Mouse (Mus musculus): ENCODE measurements around the gene Ptp4a2. TPM values are rescaled to one million over a fixed set of nuclear protein-coding genes. Genes with fewer than 3 reads are reported as not detected.

Gene Ptp4a2
- polyA plus RNA-seq, 1 experiment: 407 TPM

GRCm38 (mm10) chr4:129878656-129879145 lies 67.7 kb downstream of the Ptp4a2 start:
- Histone ChIP-seq H3K36me3 (ENCODE audit: control insufficient read depth, insufficient read depth, low read length, poor library complexity, severe bottlenecking) (no peaks in the 10 kb centered on the region), H3K27me3 (ENCODE audit: control insufficient read depth, insufficient read depth, low read length, poor library complexity, severe bottlenecking) (no peaks in the 10 kb centered on the region), H3K4me1 (ENCODE audit: control insufficient read depth, insufficient read depth, low read length) (no peaks in the 10 kb centered on the region), H3K9me3 (replicated peaks; ENCODE audit: control insufficient read depth, insufficient read depth, low read length, poor library complexity, severe bottlenecking) (no peaks in the 10 kb centered on the region), H3K9ac (ENCODE audit: low read depth, poor library complexity, severe bottlenecking) (no peak overlapping the region), H3K27ac (ENCODE audit: insufficient read depth, low read length) (no peak overlapping the region), H3K4me3 (ENCODE audit: low read depth, low read length) (no peak overlapping the region)
- TF ChIP-seq CTCF (IDR thresholded peaks at IDR 0.05; ENCODE audit: low read depth, low read length) (no peak), EP300 (IDR thresholded peaks at IDR 0.05; ENCODE audit: insufficient read depth, low read depth, low read length) (no peak), POLR2A (IDR thresholded peaks at IDR 0.05; ENCODE audit: insufficient read depth, low read length) (no peak)

GRCm38 (mm10) chr4:129879206-129879780 lies 68.3 kb downstream of the Ptp4a2 start:
- no peaks in the 10 kb centered on the region for H3K4me1 ChIP-seq (ENCODE audit: control insufficient read depth, insufficient read depth, low read length)

GRCm38 (mm10) chr4:129880615-129881014 lies 69.6 kb downstream of the Ptp4a2 start:
- no peaks in the 10 kb centered on the region for H3K4me1 ChIP-seq (ENCODE audit: control insufficient read depth, insufficient read depth, low read length)
- no peaks in the 10 kb centered on the region for H3K36me3 ChIP-seq (ENCODE audit: control insufficient read depth, insufficient read depth, low read length, poor library complexity, severe bottlenecking)
- H3K9me3 ChIP-seq (replicated peaks; ENCODE audit: control insufficient read depth, insufficient read depth, low read length, poor library complexity, severe bottlenecking): no peaks in the 10 kb centered on the region
- no peak overlapping the region for H3K27ac ChIP-seq (ENCODE audit: insufficient read depth, low read length)
- H3K27me3 ChIP-seq (ENCODE audit: control insufficient read depth, insufficient read depth, low read length, poor library complexity, severe bottlenecking): no peaks in the 10 kb centered on the region
- no peak overlapping the region for H3K9ac ChIP-seq (ENCODE audit: low read depth, poor library complexity, severe bottlenecking)
- no peak for TF ChIP-seq CTCF (IDR thresholded peaks at IDR 0.05; ENCODE audit: low read depth, low read length)
- TF ChIP-seq EP300 (IDR thresholded peaks at IDR 0.05; ENCODE audit: insufficient read depth, low read depth, low read length): no peak
- TF ChIP-seq POLR2A (IDR thresholded peaks at IDR 0.05; ENCODE audit: insufficient read depth, low read length): no peak
- no peak overlapping the region for H3K4me3 ChIP-seq (ENCODE audit: low read depth, low read length)

More at GRCm38 (mm10) chr4:129879206-129879780, 68.3 kb downstream of the Ptp4a2 start:
- TF ChIP-seq POLR2A (IDR thresholded peaks at IDR 0.05; ENCODE audit: insufficient read depth, low read length): no peak
- no peak for TF ChIP-seq EP300 (IDR thresholded peaks at IDR 0.05; ENCODE audit: insufficient read depth, low read depth, low read length)
- TF ChIP-seq CTCF (IDR thresholded peaks at IDR 0.05; ENCODE audit: low read depth, low read length): no peak
- Histone ChIP-seq H3K36me3 (ENCODE audit: control insufficient read depth, insufficient read depth, low read length, poor library complexity, severe bottlenecking) (no peaks in the 10 kb centered on the region), H3K27me3 (ENCODE audit: control insufficient read depth, insufficient read depth, low read length, poor library complexity, severe bottlenecking) (no peaks in the 10 kb centered on the region), H3K27ac (ENCODE audit: insufficient read depth, low read length) (no peak overlapping the region), H3K9me3 (replicated peaks; ENCODE audit: control insufficient read depth, insufficient read depth, low read length, poor library complexity, severe bottlenecking) (no peaks in the 10 kb centered on the region), H3K9ac (ENCODE audit: low read depth, poor library complexity, severe bottlenecking) (no peak overlapping the region), H3K4me3 (ENCODE audit: low read depth, low read length) (no peak overlapping the region)

GRCm38 (mm10) chr4:129881661-129882060 lies 70.6 kb downstream of the Ptp4a2 start:
- no peaks in the 10 kb centered on the region for H3K27me3 ChIP-seq (ENCODE audit: control insufficient read depth, insufficient read depth, low read length, poor library complexity, severe bottlenecking)
- no peaks in the 10 kb centered on the region for H3K4me1 ChIP-seq (ENCODE audit: control insufficient read depth, insufficient read depth, low read length)
- no peak overlapping the region for H3K27ac ChIP-seq (ENCODE audit: insufficient read depth, low read length)
- no peak for TF ChIP-seq CTCF (IDR thresholded peaks at IDR 0.05; ENCODE audit: low read depth, low read length)
- no peak for TF ChIP-seq EP300 (IDR thresholded peaks at IDR 0.05; ENCODE audit: insufficient read depth, low read depth, low read length)
- no peak for TF ChIP-seq POLR2A (IDR thresholded peaks at IDR 0.05; ENCODE audit: insufficient read depth, low read length)
- H3K36me3 ChIP-seq (ENCODE audit: control insufficient read depth, insufficient read depth, low read length, poor library complexity, severe bottlenecking): no peaks in the 10 kb centered on the region
- no peak overlapping the region for H3K4me3 ChIP-seq (ENCODE audit: low read depth, low read length)
- no peak overlapping the region for H3K9ac ChIP-seq (ENCODE audit: low read depth, poor library complexity, severe bottlenecking)
- H3K9me3 ChIP-seq (replicated peaks; ENCODE audit: control insufficient read depth, insufficient read depth, low read length, poor library complexity, severe bottlenecking): no peaks in the 10 kb centered on the region

GRCm38 (mm10) chr4:129882555-129883293 lies 71.7 kb downstream of the Ptp4a2 start:
- H3K36me3 ChIP-seq (ENCODE audit: control insufficient read depth, insufficient read depth, low read length, poor library complexity, severe bottlenecking): no peaks in the 10 kb centered on the region
- no peaks in the 10 kb centered on the region for H3K4me1 ChIP-seq (ENCODE audit: control insufficient read depth, insufficient read depth, low read length)
- H3K27ac ChIP-seq (ENCODE audit: insufficient read depth, low read length): no peak overlapping the region
- no peaks in the 10 kb centered on the region for H3K27me3 ChIP-seq (ENCODE audit: control insufficient read depth, insufficient read depth, low read length, poor library complexity, severe bottlenecking)
- no peaks in the 10 kb centered on the region for H3K9me3 ChIP-seq (replicated peaks; ENCODE audit: control insufficient read depth, insufficient read depth, low read length, poor library complexity, severe bottlenecking)
- TF ChIP-seq EP300 (IDR thresholded peaks at IDR 0.05; ENCODE audit: insufficient read depth, low read depth, low read length) (no peak), CTCF (IDR thresholded peaks at IDR 0.05; ENCODE audit: low read depth, low read length) (no peak), POLR2A (IDR thresholded peaks at IDR 0.05; ENCODE audit: insufficient read depth, low read length) (no peak)
- H3K4me3 ChIP-seq (ENCODE audit: low read depth, low read length): no peak overlapping the region
- H3K9ac ChIP-seq (ENCODE audit: low read depth, poor library complexity, severe bottlenecking): no peak overlapping the region

Data from ES-Bruce4 (cell line).